Mouse (Mus musculus) C2C12 (cell line): ENCODE measurements at regions not wholly inside any gene's neighbourhood (a gene's known extent, or its start where the extent isn't known, plus 50 kb on each side); places are given as distances from the start of the nearest gene placed in this dataset.

Experiments
- H3K27me3 ChIP-seq: one replicate; pipeline ENCODE4 v1.6.1; 2011; ENCODE audit not compliant: control insufficient read depth, insufficient read depth, insufficient read length
- H3K36me3 ChIP-seq: one replicate; pipeline ENCODE4 v1.6.1; 2011; ENCODE audit not compliant: control insufficient read depth, insufficient read depth
- H3K4me3 ChIP-seq: one replicate; pipeline ENCODE4 v1.5.1; 2011; ENCODE audit warnings: mild to moderate bottlenecking, control low read depth; ENCODE audit not compliant: poor library complexity, insufficient read depth, severe bottlenecking
- H3K79me2 ChIP-seq: one replicate; pipeline ENCODE4 v1.6.1; 2011; ENCODE audit not compliant: control insufficient read depth, insufficient read depth
- H3K79me3 ChIP-seq: one replicate; pipeline ENCODE4 v1.6.1; 2011; ENCODE audit warnings: low read depth, control low read depth
- H3ac ChIP-seq: one replicate; pipeline ENCODE3; 2011; ENCODE audit warnings: low read depth; ENCODE audit not compliant: control insufficient read depth, insufficient read length
- CEBPB ChIP-seq: IDR thresholded peaks from one replicate; pipeline ENCODE4 v1.6.1; 2011; ENCODE audit warnings: low read depth, mild to moderate bottlenecking, control low read depth, moderate library complexity
- CTCF ChIP-seq: IDR thresholded peaks from one replicate; pipeline ENCODE4 v1.5.1; 2011; ENCODE audit not compliant: control insufficient read depth, insufficient read depth, insufficient read length
- FOSL1 ChIP-seq: IDR thresholded peaks from one replicate; pipeline ENCODE4 v1.8.0; 2011; ENCODE audit warnings: mild to moderate bottlenecking, low read length; ENCODE audit not compliant: poor library complexity, insufficient read depth, severe bottlenecking
- MAX ChIP-seq: IDR thresholded peaks from one replicate; pipeline ENCODE4 v1.6.1; 2011; ENCODE audit warnings: mild to moderate bottlenecking, control low read depth
- MYOD1 ChIP-seq: IDR thresholded peaks from one replicate; pipeline ENCODE4 v1.6.1; 2011; ENCODE audit warnings: low read depth; ENCODE audit not compliant: control insufficient read depth, insufficient read length
- MYOG ChIP-seq: IDR thresholded peaks from one replicate; pipeline ENCODE4 v1.6.1; 2011; ENCODE audit not compliant: control insufficient read depth, insufficient read length; ENCODE audit errors: extremely low read depth
- USF1 ChIP-seq: IDR thresholded peaks from one replicate; pipeline ENCODE4 v1.6.1; 2011; ENCODE audit warnings: low read depth, mild to moderate bottlenecking, control low read depth, moderate library complexity

GRCm38 (mm10) chr6:100430286-100430685 lies 143.0 kb upstream of the Rybp start:
- Histone ChIP-seq H3K27me3 (no peaks in the 10 kb centered on the region), H3K79me3 (no peaks in the 10 kb centered on the region), H3K36me3 (no peaks in the 10 kb centered on the region), H3K79me2 (no peaks in the 10 kb centered on the region), H3ac (no peak overlapping the region), H3K4me3 (no peak overlapping the region)
- TF ChIP-seq CEBPB (no peak), MYOG (no peak), FOSL1 (no peak), USF1 (no peak), MAX (no peak), CTCF (no peak), MYOD1 (no peak)

DNA sequence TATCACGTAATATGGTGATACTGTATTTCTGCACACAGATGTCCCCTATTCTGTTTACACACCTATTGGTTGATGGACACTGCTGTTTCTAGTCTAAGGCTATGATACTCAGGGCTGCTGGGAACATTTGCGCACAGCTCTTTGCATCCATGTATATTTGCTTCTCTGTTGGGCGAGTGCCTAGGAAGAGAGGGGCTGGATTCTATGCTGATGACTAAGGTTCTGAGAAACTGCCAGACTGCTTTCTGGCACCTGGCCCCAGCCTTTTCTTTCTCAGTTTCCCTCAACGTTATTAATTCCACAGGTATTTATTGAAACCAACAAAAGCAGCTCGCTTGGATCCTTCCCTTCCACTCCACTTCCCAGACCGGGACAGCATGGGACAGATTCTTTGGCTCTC lies 142.2 kb upstream of the Rybp start:
- H3K4me3 ChIP-seq = no peak overlapping the region
- H3K79me2 ChIP-seq = no peaks in the 10 kb centered on the region
- no peak overlapping the region for H3ac ChIP-seq
- no peaks in the 10 kb centered on the region for H3K79me3 ChIP-seq
- no peaks in the 10 kb centered on the region for H3K36me3 ChIP-seq
- no peaks in the 10 kb centered on the region for H3K27me3 ChIP-seq
- TF ChIP-seq MYOG = no peak
- no peak for TF ChIP-seq MYOD1
- TF ChIP-seq CEBPB = no peak
- TF ChIP-seq MAX = no peak
- no peak for TF ChIP-seq FOSL1
- TF ChIP-seq USF1 = no peak
- no peak for TF ChIP-seq CTCF

GRCm38 (mm10) chr6:100428759-100429158 lies 141.5 kb upstream of the Rybp start:
- Histone ChIP-seq H3K36me3 (no peaks in the 10 kb centered on the region), H3ac (no peak overlapping the region), H3K4me3 (no peak overlapping the region), H3K79me3 (no peaks in the 10 kb centered on the region), H3K79me2 (no peaks in the 10 kb centered on the region), H3K27me3 (no peaks in the 10 kb centered on the region)
- TF ChIP-seq MYOD1 = no peak
- TF ChIP-seq USF1 = no peak
- no peak for TF ChIP-seq CEBPB
- TF ChIP-seq MAX = no peak
- no peak for TF ChIP-seq FOSL1
- TF ChIP-seq CTCF = no peak
- TF ChIP-seq MYOG = no peak

DNA sequence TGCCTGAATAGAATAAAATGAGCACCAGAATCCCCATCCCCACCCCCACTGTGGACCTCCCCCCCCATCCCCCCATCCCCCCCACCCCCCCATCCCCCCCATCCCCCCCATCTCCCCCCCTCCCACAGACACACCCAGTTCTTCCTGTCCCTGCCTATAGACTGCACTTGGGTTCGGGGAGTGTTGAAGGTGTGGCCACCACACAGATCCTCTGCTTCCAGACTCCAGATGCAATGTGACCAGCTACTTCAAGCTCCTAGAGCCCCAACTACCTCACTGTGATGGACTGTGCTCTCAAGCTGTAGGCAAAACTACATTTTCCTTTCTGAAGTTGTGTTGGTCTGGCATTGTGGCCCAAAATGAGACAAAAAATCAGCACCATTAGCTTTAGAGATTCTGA lies 138.3 kb upstream of the Rybp start:
- Histone ChIP-seq H3ac (no peak overlapping the region), H3K36me3 (no peaks in the 10 kb centered on the region), H3K79me3 (no peaks in the 10 kb centered on the region), H3K79me2 (no peaks in the 10 kb centered on the region), H3K4me3 (no peak overlapping the region), H3K27me3 (peaks cover 3% of the 10 kb centered on the region)
- TF ChIP-seq MAX = no peak
- TF ChIP-seq MYOG = no peak
- TF ChIP-seq FOSL1 = no peak
- TF ChIP-seq USF1 = no peak
- no peak for TF ChIP-seq CTCF
- no peak for TF ChIP-seq CEBPB
- no peak for TF ChIP-seq MYOD1

GRCm38 (mm10) chr6:100424788-100425403 lies 137.6 kb upstream of the Rybp start:
- no peaks in the 10 kb centered on the region for H3K79me2 ChIP-seq
- peaks cover 3% of the 10 kb centered on the region for H3K27me3 ChIP-seq
- peak overlapping the region; percentile 14 for H3K4me3 ChIP-seq
- no peak overlapping the region for H3ac ChIP-seq
- no peak for TF ChIP-seq MYOD1
- TF ChIP-seq CEBPB = peak; percentile 88
- no peak for TF ChIP-seq CTCF
- TF ChIP-seq MYOG = no peak
- no peak for TF ChIP-seq MAX
- H3K36me3 ChIP-seq = no peaks in the 10 kb centered on the region
- no peaks in the 10 kb centered on the region for H3K79me3 ChIP-seq

GRCm38 (mm10) chr6:100424181-100424580 lies 136.9 kb upstream of the Rybp start:
- Histone ChIP-seq H3K79me2 (no peaks in the 10 kb centered on the region), H3K79me3 (no peaks in the 10 kb centered on the region), H3ac (no peak overlapping the region), H3K36me3 (no peaks in the 10 kb centered on the region), H3K4me3 (peak overlapping the region; percentile 14), H3K27me3 (peaks cover 3% of the 10 kb centered on the region)
- no peak for TF ChIP-seq MYOG
